ENCODE assay signal across 8 mouse cellular contexts in genomic region chrX:13243133-13244123, GRCm38 (mm10). TPM values are rescaled to one million over a fixed set of nuclear protein-coding genes. Genes with fewer than 3 reads are reported as not detected.
A peak's percentile ranks its signal among the peaks of the same experiment; 100 is the strongest.
DNase-seq lines count a peak whose midpoint lies in the region; ATAC-seq and TF ChIP-seq lines count a peak whose summit lies in the region.

No protein-coding gene starts in this region.

- 28% methylated on average over 15 of the region's 15 CpGs for WGBS in lung, adult 2 months
- 27% methylated on average over 15 of the region's 15 CpGs for WGBS in forebrain, embryonic 16.5 days
- whole genome bisulfite sequencing in kidney, embryonic 16.5 days, result 26% methylated on average over 15 of the region's 15 CpGs
- WGBS in stomach, postnatal 0 days, result 24% methylated on average over 15 of the region's 15 CpGs

- no peaks in the 10 kb centered on the region for H3K36me3 ChIP-seq in forebrain, embryonic 16.5 days (ENCODE audit: control insufficient read depth, insufficient read depth)
- no peaks in the 10 kb centered on the region for H3K36me3 ChIP-seq in kidney, embryonic 16.5 days (ENCODE audit: insufficient read depth, low read length)
- no peaks in the 10 kb centered on the region for H3K36me3 ChIP-seq in stomach, postnatal 0 days (ENCODE audit: control insufficient read depth, insufficient read depth, low read length)

- peak overlapping the region; percentile 97 for H3K27ac ChIP-seq in forebrain, embryonic 16.5 days (ENCODE audit: low read length)
- H3K27ac ChIP-seq in kidney, embryonic 16.5 days (ENCODE audit: low read length), result peak overlapping the region; percentile 99
- peak overlapping the region; percentile 96 for H3K27ac ChIP-seq in stomach, postnatal 0 days (replicated peaks)

- peak overlapping the region; percentile 65 for H3K9ac ChIP-seq in forebrain, embryonic 16.5 days (replicated peaks; ENCODE audit: low read depth, low read length)
- peak overlapping the region; percentile 76 for H3K9ac ChIP-seq in kidney, embryonic 16.5 days (replicated peaks; ENCODE audit: low read length)
- H3K9ac ChIP-seq in stomach, postnatal 0 days (ENCODE audit: low read length), result 0 out of 2 replicates have a peak overlapping the region, but pooled peaks have one; percentile 13

- H3K4me3 ChIP-seq in lung, adult 2 months (replicated peaks; ENCODE audit: extremely low read depth, low read depth, low read length), result peak overlapping the region; percentile 58
- peak overlapping the region; percentile 40 for H3K4me3 ChIP-seq in forebrain, embryonic 16.5 days (replicated peaks; ENCODE audit: low read length)
- peak overlapping the region; percentile 44 for H3K4me3 ChIP-seq in kidney, embryonic 16.5 days (ENCODE audit: low read length)
- H3K4me3 ChIP-seq in stomach, postnatal 0 days (ENCODE audit: low read depth, low read length), result peak overlapping the region; percentile 33; the same call in 1 of the 2 replicates

- H3K9me3 ChIP-seq in forebrain, embryonic 16.5 days (ENCODE audit: control insufficient read depth, low read length), result no peaks in the 10 kb centered on the region
- H3K9me3 ChIP-seq in kidney, embryonic 16.5 days (ENCODE audit: low read length), result no peaks in the 10 kb centered on the region
- H3K9me3 ChIP-seq in stomach, postnatal 0 days (ENCODE audit: control insufficient read depth, low read length), result no peaks in the 10 kb centered on the region

- no peak for TF ChIP-seq EP300 in stomach, postnatal 0 days (optimal IDR thresholded peaks at IDR 0.05)

- no peaks in the 10 kb centered on the region; the same call in 1 of the 2 replicates for H3K4me1 ChIP-seq in lung, adult 2 months (ENCODE audit: control insufficient read depth, insufficient read depth, low read length)
- H3K4me1 ChIP-seq in forebrain, embryonic 16.5 days (replicated peaks; ENCODE audit: control insufficient read depth, insufficient read depth, low read length), result peaks cover 8% of the 10 kb centered on the region
- peaks cover 10% of the 10 kb centered on the region for H3K4me1 ChIP-seq in kidney, embryonic 16.5 days (ENCODE audit: insufficient read depth, low read length)
- H3K4me1 ChIP-seq in stomach, postnatal 0 days (replicated peaks; ENCODE audit: control insufficient read depth, insufficient read depth), result no peaks in the 10 kb centered on the region

- TF ChIP-seq POLR2A in lung, adult 2 months (IDR thresholded peaks at IDR 0.05; ENCODE audit: borderline replicate concordance, extremely low read depth, low read depth, low read length), result peak; percentile 26; the same call in 1 of the 2 replicates

- peak; percentile 43 for ATAC-seq in forebrain, embryonic 16.5 days
- peak; percentile 66 for ATAC-seq in kidney, embryonic 16.5 days (ENCODE audit: low FRiP score, low TSS enrichment)
- ATAC-seq in stomach, postnatal 0 days (ENCODE audit: low FRiP score, low TSS enrichment), result peak; percentile 66

- peaks cover 3% of the 10 kb centered on the region; the same call in 1 of the 2 replicates for H3K27me3 ChIP-seq in forebrain, embryonic 16.5 days (replicated peaks; ENCODE audit: control insufficient read depth, insufficient read depth, low read length)
- peaks cover 9% of the 10 kb centered on the region; the same call in 1 of the 2 replicates for H3K27me3 ChIP-seq in kidney, embryonic 16.5 days (ENCODE audit: insufficient read depth, low read length)
- H3K27me3 ChIP-seq in stomach, postnatal 0 days (ENCODE audit: control insufficient read depth, insufficient read depth, low read length), result no peaks in the 10 kb centered on the region

- DNase-seq in lung, adult 2 months, result peak; percentile 36
- no peak for DNase-seq in lung, postnatal 25 days (ENCODE audit: low spot score)
- peak; percentile 11 for DNase-seq in brain, adult 2 months (ENCODE audit: low read depth, low spot score)
- peak; percentile 12 for DNase-seq in mesoderm, embryonic 11.5 days (ENCODE audit: low read depth, low spot score)
- DNase-seq in stomach, postnatal 0 days (ENCODE audit: low spot score), result peak; percentile 37
- no peak for DNase-seq in Muller cell, postnatal 12 days (ENCODE audit: inconsistent ontology term)

- no peak for TF ChIP-seq CTCF in lung, adult 2 months (IDR thresholded peaks at IDR 0.05; ENCODE audit: insufficient read depth, low read length)
- TF ChIP-seq CTCF in stomach, postnatal 0 days (IDR thresholded peaks at IDR 0.05; ENCODE audit: low read depth), result no peak

- H3K4me2 ChIP-seq in forebrain, embryonic 16.5 days (ENCODE audit: low read length), result peak overlapping the region; percentile 70
- peak overlapping the region; percentile 59 for H3K4me2 ChIP-seq in kidney, embryonic 16.5 days (replicated peaks; ENCODE audit: low read depth, low read length)
- peak overlapping the region; percentile 52 for H3K4me2 ChIP-seq in stomach, postnatal 0 days (replicated peaks; ENCODE audit: low read depth)

RNA-seq across cellular contexts. Expression of gene Ddx3x, which starts 37.3 kb away (rescaled TPM):
- 24.6 and 30.1 TPM in 2 replicates for polyA plus RNA-seq in lung, adult 2 months (2012; rRNA removed)
- polyA plus RNA-seq in forebrain, embryonic 16.5 days (2015; fragmentation: Nextera tagmentation; extraction: Ambion mirVana), result 121 and 133 TPM in 2 replicates
- polyA plus RNA-seq in kidney, embryonic 16.5 days (2015; fragmentation: Nextera tagmentation; extraction: Ambion mirVana), result 128 and 132 TPM in 2 replicates
- 73.9 and 74.3 TPM in 2 replicates for polyA plus RNA-seq in stomach, postnatal 0 days (2015; fragmentation: Nextera tagmentation; extraction: Ambion mirVana)

Comparison
In these comparisons a context has a peak if more than half of its experiments do, and no peak if none do; other contexts are left out.
1. DNase-seq: peak in lung, adult 2 months (single experiment), brain, adult 2 months (single experiment), mesoderm, embryonic 11.5 days (single experiment) and stomach, postnatal 0 days (single experiment); none in lung, postnatal 25 days (single experiment) and Muller cell, postnatal 12 days (single experiment).
2. H3K9ac ChIP-seq: peak in every context shown above with its lines; median percentile 76 in kidney, embryonic 16.5 days; 65 in forebrain, embryonic 16.5 days; 13 in stomach, postnatal 0 days.
3. Peak in every context shown above with its lines, with median percentiles within 50 percentile points of each other: H3K4me3 ChIP-seq, ATAC-seq, H3K27ac ChIP-seq and H3K4me2 ChIP-seq.